Mouse (Mus musculus) CD4-positive, CD25-positive, alpha-beta regulatory T cell, adult 2 months (primary cell): Measurements from ENCODE around the gene Nod2.

ENCODE experiments used
- DNase-seq: peaks from one replicate; pipeline ENCODE4 v3.0.0-alpha.2; 2012; ENCODE audit warnings: low read depth, low spot score

The Nod2 gene

GRCm38 (mm10) chr8:88675372-88676165 is 28.5 kb downstream of the Nod2 start:
- DNase-seq: no peak

- no peak for DNase-seq
Observed at GRCm38 (mm10) chr8:88677071-88677470, 30.0 kb downstream of the Nod2 start.

GRCm38 (mm10) chr8:88680566-88680965 is 33.5 kb downstream of the Nod2 start:
- DNase-seq: no peak

GRCm38 (mm10) chr8:88681046-88681445 is 33.9 kb downstream of the Nod2 start:
- no peak for DNase-seq

GRCm38 (mm10) chr8:88683656-88684289 is 36.7 kb downstream of the Nod2 start:
- DNase-seq: no peak

- no peak for DNase-seq
Observed at GRCm38 (mm10) chr8:88686226-88686905, 39.3 kb downstream of the Nod2 start.

GRCm38 (mm10) chr8:88686906-88687235 is 39.8 kb downstream of the Nod2 start:
- DNase-seq: no peak

- no peak for DNase-seq
Observed at GRCm38 (mm10) chr8:88689151-88689550, 42.0 kb downstream of the Nod2 start.

GRCm38 (mm10) chr8:88689891-88690290 is 42.8 kb downstream of the Nod2 start:
- no peak for DNase-seq

- DNase-seq: peak; percentile 75
Observed at GRCm38 (mm10) chr8:88691342-88691948, 44.3 kb downstream of the Nod2 start.

- DNase-seq: peak; percentile 80
Observed at GRCm38 (mm10) chr8:88691961-88692360, 44.8 kb downstream of the Nod2 start.

- DNase-seq: peak; percentile 30
Observed at GRCm38 (mm10) chr8:88692866-88693265, 45.8 kb downstream of the Nod2 start.

- DNase-seq: no peak
Observed at GRCm38 (mm10) chr8:88693376-88693775, 46.3 kb downstream of the Nod2 start.

GRCm38 (mm10) chr8:88694291-88694690 is 47.2 kb downstream of the Nod2 start:
- peak; percentile 69 for DNase-seq

- no peak for DNase-seq
Observed at GRCm38 (mm10) chr8:88696228-88696627, 49.1 kb downstream of the Nod2 start.

GRCm38 (mm10) chr8:88696721-88697641 is 49.9 kb downstream of the Nod2 start, which contains the start of gene Cyld:
TSS of gene Cyld (plus strand) at chr8:88697028.
- DNase-seq: peak; percentile 99

- DNase-seq: no peak
Observed at GRCm38 (mm10) chr8:88697642-88698031, 50.5 kb downstream of the Nod2 start.

GRCm38 (mm10) chr8:88698048-88698447 is 50.9 kb downstream of the Nod2 start:
- peak; percentile 36 for DNase-seq

GRCm38 (mm10) chr8:88701611-88702010 is 54.5 kb downstream of the Nod2 start:
- peak; percentile 78 for DNase-seq

GRCm38 (mm10) chr8:88702816-88703215 is 55.7 kb downstream of the Nod2 start:
- no peak for DNase-seq
